Mouse (Mus musculus) neutrophil, adult 5-6 weeks (primary cell): Measurements from ENCODE around the gene Gpr146. TPM values are rescaled to one million over a fixed set of nuclear protein-coding genes. Genes with fewer than 3 reads are reported as not detected.

Source experiments
- ATAC-seq: fragments of 151-379, 151-347 bp; 2 replicates; pipeline ENCODE4 v1.8.0; 2017; ENCODE audit warnings: mild to moderate bottlenecking, moderate TSS enrichment; ENCODE audit not compliant: insufficient number of reproducible peaks, poor library complexity, low FRiP score, severe bottlenecking; ENCODE audit errors: extremely low read depth
- total RNA-seq: library from RNA; stranded (forward); fragments of 200-1000 nt; gene quantifications from 2 replicates; pipeline ENCODE4 v1.2.3, GENCODE M21; 2017

Gene Gpr146
- total RNA-seq, 1 experiment from 2014 or later, result 45.5 TPM

DNA sequence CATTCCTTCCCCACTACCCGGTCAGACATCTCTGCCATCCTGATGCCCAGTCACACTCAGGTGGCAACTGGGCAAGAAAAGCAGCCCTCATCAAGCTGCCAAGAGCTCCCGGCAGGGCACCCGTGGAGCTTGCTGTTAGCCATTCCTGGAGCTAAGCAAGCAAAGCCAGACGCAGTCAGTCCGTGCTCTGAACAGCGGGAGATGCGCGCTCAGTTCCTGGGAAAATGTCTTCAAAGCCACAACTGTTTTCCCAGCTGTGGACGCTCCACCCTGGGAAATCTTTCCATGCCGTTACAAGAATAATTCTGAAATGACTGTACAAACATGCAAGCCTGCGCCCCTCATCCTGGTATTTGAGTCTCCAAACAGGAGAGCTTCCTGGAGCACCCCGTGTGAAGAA, 64.9 kb downstream of the Gpr146 start:
- no peak for ATAC-seq

DNA sequence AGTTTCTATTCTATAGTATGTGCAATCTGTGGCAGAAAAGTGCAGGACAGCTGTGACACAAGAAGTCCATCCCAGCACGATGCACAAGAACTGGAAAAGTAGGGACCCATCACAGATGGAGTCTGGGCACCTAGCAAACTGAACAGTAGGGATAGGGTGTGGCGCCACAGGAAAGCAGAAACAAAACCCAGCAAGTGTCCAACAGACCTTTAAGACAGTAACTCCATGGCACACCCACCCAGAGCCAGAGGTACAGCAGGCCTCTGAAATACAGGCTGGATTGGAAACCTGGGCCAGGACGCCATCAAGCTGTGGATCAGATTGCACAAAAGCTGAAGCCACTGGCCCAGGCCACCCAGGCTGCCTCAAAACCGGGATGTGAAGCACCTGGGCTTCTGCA, 65.5 kb downstream of the Gpr146 start:
- no peak for ATAC-seq

DNA sequence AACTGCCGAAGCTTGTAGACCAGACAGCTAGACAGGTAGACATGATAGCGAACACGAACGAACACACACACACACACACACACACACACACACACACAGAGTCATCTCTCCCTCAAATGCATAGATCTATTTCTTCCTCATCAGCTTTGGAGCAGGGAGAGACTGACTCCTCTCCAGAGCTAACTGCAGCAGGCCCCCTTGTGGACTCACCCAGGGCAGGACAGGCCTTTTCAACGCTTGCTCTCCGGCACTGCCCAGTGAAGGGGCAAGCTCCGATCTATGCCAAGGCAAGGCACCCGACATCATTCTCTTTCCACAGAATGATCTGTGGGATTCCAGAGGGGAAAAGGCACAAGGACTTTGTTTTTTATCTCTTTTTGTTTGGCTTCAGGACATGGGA, 67.8 kb downstream of the Gpr146 start:
- ATAC-seq, result no peak

Other genes with a start within 250 kb of the Gpr146 start
- gene Prkar1b, start 227.7 kb upstream of the Gpr146 start, total RNA-seq, result not detected in 2 replicates
- 7.2 and 10.3 TPM in 2 replicates for gene Dnaaf5, start 227.5 kb upstream of the Gpr146 start, total RNA-seq
- gene Sun1, start 177.1 kb upstream of the Gpr146 start, total RNA-seq, result 63.8 and 72.3 TPM in 2 replicates
- 16.6 and 17.3 TPM in 2 replicates for gene Get4, start 125.4 kb upstream of the Gpr146 start, total RNA-seq
- gene Adap1, start 52.1 kb upstream of the Gpr146 start, total RNA-seq, result 20.8 and 21.1 TPM in 2 replicates
- 14.4 and 17.2 TPM in 2 replicates for gene Cox19, start 26.3 kb upstream of the Gpr146 start, total RNA-seq
- not detected in 2 replicates for gene Cyp2w1, start 25.1 kb upstream of the Gpr146 start, total RNA-seq
- gene C130050O18Rik, start 27.6 kb downstream of the Gpr146 start, total RNA-seq, result 40.3 and 41.1 TPM in 2 replicates
- 0.12 and 0.98 TPM in 2 replicates for gene Gper1, start 45.5 kb downstream of the Gpr146 start, total RNA-seq
- 15.0 and 16.7 TPM in 2 replicates for gene 3110082I17Rik, start 82.8 kb downstream of the Gpr146 start, total RNA-seq
- gene Zfand2a, start 106.9 kb downstream of the Gpr146 start, total RNA-seq, result 11.4 and 11.9 TPM in 2 replicates
- not detected in 2 replicates for gene Uncx, start 165.8 kb downstream of the Gpr146 start, total RNA-seq